Mouse (Mus musculus) hindbrain, embryonic 16.5 days (tissue): ENCODE measurements around the gene Ube3c. TPM values are rescaled to one million over a fixed set of nuclear protein-coding genes. Genes with fewer than 3 reads are reported as not detected.

ENCODE experiments used
- ATAC-seq: fragments of 200-750 bp; cut with Nextera tagmentation; 2 replicates; pipeline ENCODE4 v1.8.0; 2017; ENCODE audit warnings: moderate TSS enrichment, moderate library complexity
- H3K27ac ChIP-seq: fragments of 300-500 bp; sonication (generic); 2 replicates; pipeline ENCODE4 v1.5.1; 2014; ENCODE audit warnings: low read depth, mild to moderate bottlenecking, control low read depth, low read length, moderate library complexity
- H3K27me3 ChIP-seq: fragments of 300-500 bp; sonication (generic); replicated peaks from 2 replicates; pipeline ENCODE4 v1.6.1; 2014; ENCODE audit warnings: low read length; ENCODE audit not compliant: control insufficient read depth, insufficient read depth
- H3K36me3 ChIP-seq: fragments of 300-500 bp; sonication (generic); 2 replicates; pipeline ENCODE4 v1.6.1; 2014; ENCODE audit warnings: mild to moderate bottlenecking, low read length, moderate library complexity, mixed read lengths; ENCODE audit not compliant: control insufficient read depth, insufficient read depth
- H3K4me1 ChIP-seq: fragments of 300-500 bp; sonication (generic); 2 replicates; pipeline ENCODE4 v1.6.1; 2014; ENCODE audit warnings: low read depth, low read length; ENCODE audit not compliant: control insufficient read depth, insufficient read depth
- H3K4me2 ChIP-seq: fragments of 300-500 bp; sonication (generic); 2 replicates; pipeline ENCODE4 v1.6.1; 2014; ENCODE audit warnings: mild to moderate bottlenecking, low read length, control low read depth, moderate library complexity
- H3K4me3 ChIP-seq: fragments of 300-500 bp; sonication (generic); 2 replicates; pipeline ENCODE4 v1.5.1; 2014; ENCODE audit warnings: mild to moderate bottlenecking, low read length, control low read depth, moderate library complexity
- H3K9ac ChIP-seq: fragments of 300-500 bp; sonication (generic); 2 replicates; pipeline ENCODE4 v1.6.1; 2014; ENCODE audit warnings: low read depth, mild to moderate bottlenecking, control low read depth, low read length, moderate library complexity
- H3K9me3 ChIP-seq: fragments of 300-500 bp; sonication (generic); 2 replicates; pipeline ENCODE4 v1.6.1; 2014; ENCODE audit warnings: mild to moderate bottlenecking, low read length, moderate library complexity; ENCODE audit not compliant: control insufficient read depth
- WGBS: fragments of 180-500 bp; shearing (Covaris S2); extraction: QIAGEN DNeasy Blood & Tissue Kit; methylation state at CpG from one replicate; pipeline ENCODE4 v1.1.7; 2014; 5-methylcytosine and 5-hydroxymethylcytosine counted together
- polyA plus RNA-seq: library from polyadenylated mRNA; unstranded; fragments of >200 nt; fragmentation: Nextera tagmentation; extraction: Ambion mirVana; gene quantifications from 2 replicates; pipeline ENCODE4 v1.2.1, GENCODE M21; 2015

Gene Ube3c
- polyA plus RNA-seq, 1 experiment from 2014 or later, result 19.1 TPM

DNA sequence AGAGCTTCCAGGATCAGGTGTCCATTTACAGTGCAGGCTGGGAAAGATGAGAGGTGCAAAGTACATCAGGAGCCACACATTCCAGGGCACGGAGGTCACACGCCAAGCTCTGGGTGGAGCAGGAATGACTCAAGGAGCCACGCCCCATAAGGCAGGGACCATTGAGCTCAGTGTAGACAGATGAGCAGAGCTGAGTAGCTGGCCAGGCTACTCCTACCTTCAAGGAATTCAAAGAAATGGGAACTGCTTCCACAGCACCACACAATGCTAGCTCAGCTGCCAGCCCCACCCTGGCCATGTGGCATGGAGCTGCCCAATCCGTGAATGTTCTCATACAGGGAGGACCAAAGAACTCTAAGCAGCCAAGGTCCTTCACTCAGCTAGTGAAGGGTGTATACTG is 129.5 kb downstream of the Ube3c start:
- Histone ChIP-seq H3K27me3 (no peaks in the 10 kb centered on the region), H3K27ac (no peak overlapping the region), H3K36me3 (no peaks in the 10 kb centered on the region), H3K4me2 (no peak overlapping the region), H3K4me1 (no peaks in the 10 kb centered on the region), H3K4me3 (no peak overlapping the region), H3K9me3 (no peaks in the 10 kb centered on the region), H3K9ac (no peak overlapping the region)
- ATAC-seq, result no peak
- WGBS, result 92% methylated on average over 4 of the region's 4 CpGs

GRCm38 (mm10) chr5:29699520-29700202 is 130.6 kb downstream of the Ube3c start:
- H3K9me3 ChIP-seq, result no peaks in the 10 kb centered on the region
- H3K27ac ChIP-seq, result no peak overlapping the region
- WGBS, result 84% methylated on average over 2 of the region's 2 CpGs
- H3K4me1 ChIP-seq, result no peaks in the 10 kb centered on the region
- no peak overlapping the region for H3K9ac ChIP-seq
- no peaks in the 10 kb centered on the region for H3K36me3 ChIP-seq
- H3K4me3 ChIP-seq, result no peak overlapping the region
- no peak for ATAC-seq
- no peaks in the 10 kb centered on the region for H3K27me3 ChIP-seq
- no peak overlapping the region for H3K4me2 ChIP-seq

DNA sequence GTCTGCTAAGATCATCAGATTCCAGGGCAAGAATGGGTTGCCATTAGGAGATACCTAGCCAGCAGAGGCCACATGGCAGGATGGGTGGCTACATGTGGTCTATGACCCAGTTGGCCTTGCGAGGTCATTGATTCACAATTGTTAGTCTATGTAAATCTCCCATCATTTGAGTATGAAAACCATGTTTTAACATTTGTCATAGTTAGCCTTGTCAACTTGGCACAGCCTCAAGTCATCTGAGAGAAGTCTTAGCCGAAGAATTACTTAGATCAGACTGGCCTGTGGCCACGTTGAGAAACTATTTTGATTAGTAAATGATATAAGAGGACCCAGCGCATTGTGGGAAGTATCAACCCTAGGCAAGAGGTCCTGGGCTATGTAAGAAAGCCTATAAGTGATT is 138.2 kb downstream of the Ube3c start:
- H3K27ac ChIP-seq, result no peak overlapping the region
- ATAC-seq, result no peak
- H3K4me3 ChIP-seq, result no peak overlapping the region
- no peaks in the 10 kb centered on the region for H3K9me3 ChIP-seq
- no peaks in the 10 kb centered on the region for H3K4me1 ChIP-seq
- no peak overlapping the region for H3K9ac ChIP-seq
- no peaks in the 10 kb centered on the region for H3K36me3 ChIP-seq
- H3K27me3 ChIP-seq, result no peaks in the 10 kb centered on the region
- no peak overlapping the region for H3K4me2 ChIP-seq
- 89% methylated on average over 4 of the region's 4 CpGs for WGBS

GRCm38 (mm10) chr5:29708258-29708657 is 139.2 kb downstream of the Ube3c start:
- Histone ChIP-seq H3K27me3 (no peaks in the 10 kb centered on the region), H3K4me2 (no peak overlapping the region), H3K27ac (no peak overlapping the region), H3K36me3 (no peaks in the 10 kb centered on the region), H3K4me1 (no peaks in the 10 kb centered on the region), H3K4me3 (no peak overlapping the region), H3K9me3 (no peaks in the 10 kb centered on the region), H3K9ac (no peak overlapping the region)
- no peak for ATAC-seq
- WGBS, result 44% methylated on average over 5 of the region's 5 CpGs

DNA sequence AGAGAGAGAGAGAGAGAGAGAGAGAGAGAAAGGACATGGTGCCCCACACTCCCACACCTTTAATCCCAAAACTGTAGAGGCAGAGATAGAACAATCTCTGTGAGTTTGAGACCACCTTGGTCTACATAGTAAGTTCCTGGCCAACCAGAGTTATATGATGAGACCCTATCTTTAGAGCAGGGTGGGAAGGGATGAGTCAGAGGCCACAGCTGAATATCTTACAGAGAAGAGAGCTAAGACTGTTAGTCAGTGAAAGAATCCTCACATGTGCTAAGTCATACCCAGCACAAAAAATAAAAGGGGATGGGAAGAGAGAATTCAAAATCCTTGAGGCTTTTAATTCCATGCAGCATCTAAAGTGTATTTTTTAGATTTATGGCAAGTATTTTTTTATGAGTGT is 142.6 kb downstream of the Ube3c start:
- Histone ChIP-seq H3K9me3 (no peaks in the 10 kb centered on the region), H3K4me3 (no peak overlapping the region), H3K27me3 (no peaks in the 10 kb centered on the region), H3K4me2 (no peak overlapping the region), H3K9ac (no peak overlapping the region), H3K36me3 (no peaks in the 10 kb centered on the region), H3K27ac (no peak overlapping the region), H3K4me1 (no peaks in the 10 kb centered on the region)
- ATAC-seq, result no peak

DNA sequence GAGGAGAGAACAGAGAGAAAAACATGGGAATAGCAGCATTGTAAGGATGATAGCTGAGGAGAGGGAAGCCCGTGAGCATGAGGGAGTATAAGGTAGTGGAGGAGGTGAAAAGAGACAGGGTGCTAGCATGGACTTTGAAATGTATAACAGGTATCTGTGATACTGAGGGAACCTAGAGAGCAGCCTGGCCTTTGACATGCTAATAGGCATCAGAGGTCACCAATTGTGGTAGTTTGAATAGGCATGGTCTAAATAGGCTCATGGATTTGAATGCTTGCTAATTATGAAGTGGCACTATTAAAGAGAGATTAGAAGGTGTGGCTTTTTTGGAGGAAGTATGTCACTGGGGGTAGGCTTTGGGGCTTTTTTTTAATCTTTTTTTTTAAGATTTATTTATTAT is 143.9 kb downstream of the Ube3c start:
- H3K27ac ChIP-seq, result no peak overlapping the region
- 47% methylated on average over 1 of the region's 1 CpGs for WGBS
- H3K27me3 ChIP-seq, result no peaks in the 10 kb centered on the region
- ATAC-seq, result no peak
- H3K4me2 ChIP-seq, result no peak overlapping the region
- no peaks in the 10 kb centered on the region for H3K4me1 ChIP-seq
- no peak overlapping the region for H3K9ac ChIP-seq
- no peaks in the 10 kb centered on the region for H3K36me3 ChIP-seq
- H3K4me3 ChIP-seq, result no peak overlapping the region
- H3K9me3 ChIP-seq, result no peaks in the 10 kb centered on the region

- Histone ChIP-seq H3K9ac (no peak overlapping the region), H3K4me3 (no peak overlapping the region), H3K27me3 (no peaks in the 10 kb centered on the region), H3K27ac (no peak overlapping the region), H3K36me3 (no peaks in the 10 kb centered on the region), H3K4me2 (no peak overlapping the region), H3K4me1 (no peaks in the 10 kb centered on the region), H3K9me3 (no peaks in the 10 kb centered on the region)
- no peak for ATAC-seq
- WGBS, result 21% methylated on average over 1 of the region's 1 CpGs
Measured at GRCm38 (mm10) chr5:29721159-29721558, 152.1 kb downstream of the Ube3c start.

- Histone ChIP-seq H3K36me3 (no peaks in the 10 kb centered on the region), H3K4me1 (no peaks in the 10 kb centered on the region), H3K27ac (no peak overlapping the region), H3K4me2 (no peak overlapping the region), H3K9ac (no peak overlapping the region), H3K9me3 (no peaks in the 10 kb centered on the region), H3K4me3 (no peak overlapping the region), H3K27me3 (no peaks in the 10 kb centered on the region)
- ATAC-seq, result no peak
- WGBS, result 84% methylated on average over 2 of the region's 2 CpGs
Measured at GRCm38 (mm10) chr5:29725369-29725768, 156.3 kb downstream of the Ube3c start.
